Mouse (Mus musculus) retina, adult 2 months (tissue): Measurements from ENCODE around the gene Gm10057.
"Not testable (repeated sequence)": the region's sequence is repeated elsewhere in the genome, so short reads cannot be mapped to it uniquely, and the experiment has no call there.

Experiments
- DNase-seq: peaks from one replicate; pipeline ENCODE4 v3.0.0-alpha.2; 2012; ENCODE audit warnings: low read depth, low spot score

The Gm10057 gene

GRCm38 (mm10) chrX:154054939-154055338 lies at the start of gene Gm10057:
Gene Gm10057 (minus strand): TSS chrX:154055039.
- DNase-seq, result not testable (repeated sequence)

- not testable (repeated sequence) for DNase-seq
Observed at GRCm38 (mm10) chrX:154033727-154034126, 21.1 kb downstream of the Gm10057 start, which contains the start of gene 4921511M17Rik. Gene 4921511M17Rik (minus strand): TSS chrX:154033827.

GRCm38 (mm10) chrX:154012540-154012939 lies 42.3 kb downstream of the Gm10057 start, which contains the start of gene Samt1:
Gene Samt1 (minus strand): TSS chrX:154012640.
- not testable (repeated sequence) for DNase-seq
